8 mouse cellular contexts compared by ENCODE assay signal in genomic region chr4:107019027-107019426, GRCm38 (mm10). TPM values are rescaled to one million over a fixed set of nuclear protein-coding genes. Genes with fewer than 3 reads are reported as not detected.
A peak's percentile ranks its signal among the peaks of the same experiment; 100 is the strongest.
DNase-seq lines count a peak whose midpoint lies in the region.

No protein-coding gene starts in this region.

- peak; percentile 53 for DNase-seq in kidney, adult 9 months
- no peak for DNase-seq in kidney, adult 18-20 months
- DNase-seq in cerebellum, adult 9-11 months, result peak; percentile 74
- peak; percentile 35 for DNase-seq in heart, postnatal 4 days
- DNase-seq in left cerebral cortex, adult 18-20 months (ENCODE audit: low spot score in 2 of 2), result peak; percentile 60 to 67
- peak; percentile 78 for DNase-seq in right cerebral cortex, adult 18-20 months
- DNase-seq in T-cell, adult 2 months (ENCODE audit: low spot score), result no peak
- DNase-seq in spleen, postnatal 4 days (ENCODE audit: low spot score in 2 of 2), result no peak

RNA-seq across cellular contexts. Expression of gene Mrpl37, which starts 47.6 kb away (rescaled TPM):
- 10 to 100 TPM; 80.9 to 83.6 TPM for total RNA-seq in heart, postnatal 4 days (2021)
- 10 to 100 TPM; 54.8 to 64.0 TPM for total RNA-seq in left cerebral cortex, adult 18-20 months (2021)

RNA-seq across cellular contexts. Expression of gene Cyb5rl, which starts 47.8 kb away (rescaled TPM):
- 1 to 10 TPM; 7.1 to 7.7 TPM for total RNA-seq in heart, postnatal 4 days (2021)
- 1 to 10 TPM; 6.3 to 7.6 TPM for total RNA-seq in left cerebral cortex, adult 18-20 months (2021)

Comparison
In these comparisons a context has a peak if more than half of its experiments do, and no peak if none do; other contexts are left out.
1. DNase-seq: peak in kidney, adult 9 months (single experiment), cerebellum, adult 9-11 months (single experiment), heart, postnatal 4 days (single experiment), left cerebral cortex, adult 18-20 months (2 of 2) and right cerebral cortex, adult 18-20 months (single experiment); none in kidney, adult 18-20 months (single experiment), T-cell, adult 2 months (single experiment) and spleen, postnatal 4 days (0 of 2).